8 mouse cellular contexts compared by ENCODE assay signal in the genomic region with DNA sequence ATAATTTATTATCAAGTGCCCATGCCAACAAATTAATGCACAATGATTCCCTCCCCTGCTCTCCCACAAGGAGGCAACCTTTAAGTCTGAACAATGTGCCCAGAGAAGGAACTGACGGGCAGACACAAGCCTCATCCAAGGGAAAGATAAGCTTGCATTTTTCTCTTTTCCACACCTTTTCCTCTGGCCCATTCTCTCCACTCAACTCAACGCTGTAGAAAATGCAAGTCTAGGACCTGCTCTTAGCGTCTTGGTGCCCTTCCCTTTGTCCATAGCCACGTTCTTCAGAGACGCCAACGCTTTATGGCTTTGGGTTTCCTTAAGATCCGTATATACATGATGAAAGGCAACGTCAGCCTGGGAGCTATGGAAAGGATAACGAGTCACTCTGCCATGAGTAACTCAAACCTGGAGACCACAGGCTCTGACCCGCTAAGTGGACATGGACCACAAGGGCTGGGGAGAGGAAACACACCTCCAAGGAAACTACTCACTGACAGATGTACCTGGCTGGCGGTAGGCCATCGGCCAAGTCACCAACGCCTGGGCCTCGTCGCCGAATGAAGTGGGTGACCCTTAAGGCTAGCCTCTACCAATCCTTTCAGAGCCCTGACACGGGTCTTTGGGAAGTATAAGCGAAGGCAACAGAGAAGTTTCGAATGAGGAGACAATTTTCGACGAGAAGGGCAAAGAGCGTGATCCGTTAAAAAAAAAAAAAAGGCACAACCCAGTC. TPM values are rescaled to one million over a fixed set of nuclear protein-coding genes. Genes with fewer than 3 reads are reported as not detected.
DNase-seq lines count a peak whose midpoint lies in the region; ATAC-seq lines count a peak whose summit lies in the region.

No protein-coding gene starts in this region.

- peak; percentile 15 for DNase-seq in right cerebral cortex, postnatal 14 days
- DNase-seq in right cerebral cortex, adult 18-20 months, result no peak
- peak; percentile 38 for DNase-seq in c-Kit-negative CD71-positive TER-119-positive erythroid progenitor cells, embryonic 14.5 days (ENCODE audit: low read depth, low spot score)
- peak; percentile 30 for DNase-seq in forebrain, embryonic 10.5 days (ENCODE audit: extremely low spot score, low spot score)
- peak; percentile 39 for DNase-seq in liver, embryonic 11.5 days (ENCODE audit: low spot score)
- peak; percentile 47 for DNase-seq in thymus, postnatal 4 days

- no peaks in the 10 kb centered on the region for H3K27me3 ChIP-seq in forebrain, embryonic 10.5 days (ENCODE audit: poor library complexity, severe bottlenecking)
- H3K27me3 ChIP-seq in hindbrain, embryonic 15.5 days, result no peaks in the 10 kb centered on the region
- no peaks in the 10 kb centered on the region for H3K27me3 ChIP-seq in liver, embryonic 11.5 days (replicated peaks; ENCODE audit: control insufficient read depth, insufficient read depth, low read length)
- no peaks in the 10 kb centered on the region for H3K27me3 ChIP-seq in midbrain, embryonic 16.5 days (ENCODE audit: control insufficient read depth, insufficient read depth, low read depth, low read length)

- H3K27ac ChIP-seq in forebrain, embryonic 10.5 days, result peak overlapping the region; percentile 100
- H3K27ac ChIP-seq in hindbrain, embryonic 15.5 days (replicated peaks), result peak overlapping the region; percentile 95
- H3K27ac ChIP-seq in liver, embryonic 11.5 days (ENCODE audit: low read depth, low read length), result peak overlapping the region; percentile 89
- H3K27ac ChIP-seq in midbrain, embryonic 16.5 days (ENCODE audit: low read length), result peak overlapping the region; percentile 94

- 3% methylated on average over 23 of the region's 23 CpGs for WGBS in forebrain, embryonic 10.5 days
- WGBS in hindbrain, embryonic 15.5 days, result under 1% methylated on average over 23 of the region's 23 CpGs
- 2% methylated on average over 23 of the region's 23 CpGs for WGBS in liver, embryonic 11.5 days
- WGBS in midbrain, embryonic 16.5 days, result under 1% methylated on average over 23 of the region's 23 CpGs

- H3K4me2 ChIP-seq in hindbrain, embryonic 15.5 days, result peak overlapping the region; percentile 95
- peak overlapping the region; percentile 96 for H3K4me2 ChIP-seq in liver, embryonic 11.5 days
- peak overlapping the region; percentile 98 for H3K4me2 ChIP-seq in midbrain, embryonic 16.5 days (ENCODE audit: low read length)

- peak overlapping the region; percentile 96 for H3K4me3 ChIP-seq in forebrain, embryonic 10.5 days
- peak overlapping the region; percentile 93 for H3K4me3 ChIP-seq in hindbrain, embryonic 15.5 days
- peak overlapping the region; percentile 94 for H3K4me3 ChIP-seq in liver, embryonic 11.5 days (ENCODE audit: low read depth, low read length)
- peak overlapping the region; percentile 97 for H3K4me3 ChIP-seq in midbrain, embryonic 16.5 days (ENCODE audit: low read depth, low read length)

- H3K9me3 ChIP-seq in forebrain, embryonic 10.5 days, result no peaks in the 10 kb centered on the region
- no peaks in the 10 kb centered on the region for H3K9me3 ChIP-seq in hindbrain, embryonic 15.5 days
- no peaks in the 10 kb centered on the region for H3K9me3 ChIP-seq in liver, embryonic 11.5 days (ENCODE audit: control insufficient read depth, low read length)
- H3K9me3 ChIP-seq in midbrain, embryonic 16.5 days (replicated peaks; ENCODE audit: control insufficient read depth, low read length, poor library complexity, severe bottlenecking), result no peaks in the 10 kb centered on the region

- peak overlapping the region; percentile 92 for H3K9ac ChIP-seq in hindbrain, embryonic 15.5 days
- peak overlapping the region; percentile 97 for H3K9ac ChIP-seq in liver, embryonic 11.5 days (ENCODE audit: low read depth, low read length)
- H3K9ac ChIP-seq in midbrain, embryonic 16.5 days (ENCODE audit: low read depth, low read length), result peak overlapping the region; percentile 97

- H3K4me1 ChIP-seq in forebrain, embryonic 10.5 days, result peaks cover 40% of the 10 kb centered on the region
- H3K4me1 ChIP-seq in hindbrain, embryonic 15.5 days (replicated peaks), result peaks cover 49% of the 10 kb centered on the region
- peaks cover 23% of the 10 kb centered on the region for H3K4me1 ChIP-seq in liver, embryonic 11.5 days (replicated peaks; ENCODE audit: control insufficient read depth, insufficient read depth, low read length)
- H3K4me1 ChIP-seq in midbrain, embryonic 16.5 days (ENCODE audit: control insufficient read depth, insufficient read depth, low read length), result peaks cover 30% of the 10 kb centered on the region

- peaks cover 22% of the 10 kb centered on the region for H3K36me3 ChIP-seq in forebrain, embryonic 10.5 days (replicated peaks)
- no peaks in the 10 kb centered on the region for H3K36me3 ChIP-seq in hindbrain, embryonic 15.5 days
- H3K36me3 ChIP-seq in liver, embryonic 11.5 days (ENCODE audit: control insufficient read depth, insufficient read depth, low read length), result peaks cover 5% of the 10 kb centered on the region
- no peaks in the 10 kb centered on the region for H3K36me3 ChIP-seq in midbrain, embryonic 16.5 days (ENCODE audit: control insufficient read depth, insufficient read depth, low read length)

- peak; percentile 10; the same call in 1 of the 2 replicates for ATAC-seq in hindbrain, embryonic 15.5 days (ENCODE audit: low FRiP score, low read depth)
- ATAC-seq in liver, embryonic 11.5 days (replicated peaks; ENCODE audit: low FRiP score), result 0 out of 2 replicates have a peak, but pooled peaks have one; percentile 27
- ATAC-seq in midbrain, embryonic 16.5 days, result no peak

RNA-seq across cellular contexts. Expression of a gene that starts 28.6 kb away (rescaled TPM):
- 279 and 288 TPM in 2 replicates for polyA plus RNA-seq in forebrain, embryonic 10.5 days (2016; fragmentation: Nextera tagmentation; extraction: Ambion mirVana)
- polyA plus RNA-seq in hindbrain, embryonic 15.5 days (2015; fragmentation: Nextera tagmentation; extraction: Ambion mirVana), result 258 and 263 TPM in 2 replicates
- 137 and 154 TPM in 2 replicates for polyA plus RNA-seq in liver, embryonic 11.5 days (2014; fragmentation: Nextera tagmentation; extraction: Ambion mirVana)
- 287 and 294 TPM in 2 replicates for polyA plus RNA-seq in midbrain, embryonic 16.5 days (2015; fragmentation: Nextera tagmentation; extraction: Ambion mirVana)

RNA-seq across cellular contexts. Expression of a gene that starts 28.8 kb away (rescaled TPM):
- polyA plus RNA-seq in forebrain, embryonic 10.5 days (2016; fragmentation: Nextera tagmentation; extraction: Ambion mirVana), result 4.4 and 5.6 TPM in 2 replicates
- polyA plus RNA-seq in hindbrain, embryonic 15.5 days (2015; fragmentation: Nextera tagmentation; extraction: Ambion mirVana), result 11.6 and 12.6 TPM in 2 replicates
- 8.6 and 9.5 TPM in 2 replicates for polyA plus RNA-seq in liver, embryonic 11.5 days (2014; fragmentation: Nextera tagmentation; extraction: Ambion mirVana)
- 5.1 and 5.9 TPM in 2 replicates for polyA plus RNA-seq in midbrain, embryonic 16.5 days (2015; fragmentation: Nextera tagmentation; extraction: Ambion mirVana)

RNA-seq across cellular contexts. Expression of a gene that starts 28.8 kb away (rescaled TPM):
- polyA plus RNA-seq in forebrain, embryonic 10.5 days (2016; fragmentation: Nextera tagmentation; extraction: Ambion mirVana), result 23.8 and 24.6 TPM in 2 replicates
- polyA plus RNA-seq in hindbrain, embryonic 15.5 days (2015; fragmentation: Nextera tagmentation; extraction: Ambion mirVana), result 48.3 and 50.7 TPM in 2 replicates
- polyA plus RNA-seq in liver, embryonic 11.5 days (2014; fragmentation: Nextera tagmentation; extraction: Ambion mirVana), result 34.1 and 36.2 TPM in 2 replicates
- polyA plus RNA-seq in midbrain, embryonic 16.5 days (2015; fragmentation: Nextera tagmentation; extraction: Ambion mirVana), result 44.7 and 50.0 TPM in 2 replicates

RNA-seq across cellular contexts. Expression of a gene that starts 48.0 kb away (rescaled TPM):
- polyA plus RNA-seq in forebrain, embryonic 10.5 days (2016; fragmentation: Nextera tagmentation; extraction: Ambion mirVana), result 18.6 and 20.7 TPM in 2 replicates
- 6.5 and 7.2 TPM in 2 replicates for polyA plus RNA-seq in hindbrain, embryonic 15.5 days (2015; fragmentation: Nextera tagmentation; extraction: Ambion mirVana)
- polyA plus RNA-seq in liver, embryonic 11.5 days (2014; fragmentation: Nextera tagmentation; extraction: Ambion mirVana), result 17.9 and 24.1 TPM in 2 replicates
- 3.1 and 5.5 TPM in 2 replicates for polyA plus RNA-seq in midbrain, embryonic 16.5 days (2015; fragmentation: Nextera tagmentation; extraction: Ambion mirVana)
